Mouse (Mus musculus): Measurements from ENCODE around the gene Tshr. TPM values are rescaled to one million over a fixed set of nuclear protein-coding genes. Genes with fewer than 3 reads are reported as not detected.
"Not testable (repeated sequence)": the region's sequence is repeated elsewhere in the genome, so short reads cannot be mapped to it uniquely, and the experiment has no call there.

Gene Tshr
- total RNA-seq (2021) (10 to 100 TPM in 1 of 2 experiments, 1 to 10 TPM in 1; 9.2 to 11.2 TPM), polyA plus RNA-seq (2012; rRNA removed) (3.3 and 5.0 TPM in 2 replicates)
- long read RNA-seq, partial matches to known transcripts, result 0 of 4 reads
- long read RNA-seq, other reads (novel, unspliced or antisense), result 4 of 4 reads

DNA sequence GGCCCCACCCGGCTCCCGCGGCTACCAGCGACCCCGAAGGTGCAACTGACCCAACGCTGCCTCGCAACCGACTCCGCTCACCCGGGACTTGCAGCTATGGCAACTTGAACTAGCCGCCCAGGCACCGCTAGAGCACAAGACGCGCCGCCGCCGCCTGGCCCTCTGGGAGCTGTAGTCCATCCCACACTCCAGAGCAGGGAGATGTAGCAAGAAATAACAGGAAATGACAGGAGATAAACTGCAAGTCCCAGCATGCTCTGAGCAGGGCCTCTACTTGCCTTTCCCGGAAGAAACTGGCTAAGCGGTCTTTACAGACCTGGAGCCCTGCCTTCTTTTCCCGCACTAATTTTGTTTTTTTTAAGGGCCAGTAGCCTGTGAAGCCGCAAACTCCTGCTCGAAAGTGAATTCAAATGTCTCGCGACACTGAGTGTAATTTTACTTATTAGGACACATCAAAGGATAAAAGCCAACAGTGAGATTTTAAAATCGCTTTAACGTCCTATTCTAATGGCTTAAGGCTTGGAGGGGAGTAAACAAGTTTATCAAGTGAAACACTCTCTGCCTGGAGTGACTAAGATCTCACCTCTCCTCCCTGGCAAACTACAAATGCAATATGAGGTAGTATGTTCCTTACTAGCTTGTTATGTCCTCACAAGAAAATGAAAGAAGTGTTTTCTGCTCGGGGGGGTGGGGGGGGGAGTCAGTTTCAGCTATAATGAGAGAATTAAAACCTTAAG, at the start of gene Tshr, which contains the start of gene Cep128:
Gene Tshr, plus strand, starts transcription at position 283 of the 737 bp plus-strand sequence.
Gene Cep128, minus strand, starts transcription at position 129 of the 737 bp plus-strand sequence.
- DNase-seq, result peak; percentile 95

DNA sequence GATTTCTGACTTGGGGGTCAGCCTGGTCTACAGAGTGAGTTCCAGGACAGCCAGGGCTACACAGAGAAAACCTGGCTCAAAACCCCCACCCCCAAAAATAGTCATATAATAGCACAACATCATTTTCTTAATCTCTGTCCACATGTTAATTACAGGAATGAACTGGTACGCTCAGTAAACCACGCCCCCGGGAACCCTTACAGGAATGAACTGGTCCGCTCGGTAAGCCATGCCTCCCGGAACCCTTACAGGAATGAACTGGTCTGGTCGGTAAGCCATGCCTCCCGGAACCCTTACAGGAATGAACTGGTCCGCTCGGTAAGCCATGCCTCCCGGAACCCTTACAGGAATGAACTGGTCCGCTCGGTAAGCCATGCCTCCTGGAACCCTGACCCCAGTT, 45.7 kb upstream of the Tshr start:
- DNase-seq, result not testable (repeated sequence)

DNA sequence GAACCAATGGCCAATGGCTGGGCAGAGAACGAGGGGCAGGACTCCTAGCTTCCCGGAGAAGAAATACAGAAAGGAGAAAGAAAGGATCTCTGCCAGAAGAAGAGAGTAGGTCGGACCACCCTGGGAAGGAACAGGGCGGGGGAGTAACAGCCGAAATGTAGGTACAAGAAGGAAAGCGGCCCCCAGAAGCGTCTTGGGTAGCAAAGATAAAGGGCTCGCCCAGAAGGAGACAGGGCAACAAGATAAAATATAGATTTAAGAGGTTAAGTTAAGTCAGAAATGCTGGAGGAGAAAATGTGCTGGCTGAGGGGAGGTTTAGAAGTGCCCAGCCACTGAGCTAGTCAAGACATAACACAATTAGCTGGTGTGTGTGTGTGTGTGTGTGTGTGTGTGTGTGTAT, 30.6 kb upstream of the Tshr start:
- DNase-seq, result no peak

DNA sequence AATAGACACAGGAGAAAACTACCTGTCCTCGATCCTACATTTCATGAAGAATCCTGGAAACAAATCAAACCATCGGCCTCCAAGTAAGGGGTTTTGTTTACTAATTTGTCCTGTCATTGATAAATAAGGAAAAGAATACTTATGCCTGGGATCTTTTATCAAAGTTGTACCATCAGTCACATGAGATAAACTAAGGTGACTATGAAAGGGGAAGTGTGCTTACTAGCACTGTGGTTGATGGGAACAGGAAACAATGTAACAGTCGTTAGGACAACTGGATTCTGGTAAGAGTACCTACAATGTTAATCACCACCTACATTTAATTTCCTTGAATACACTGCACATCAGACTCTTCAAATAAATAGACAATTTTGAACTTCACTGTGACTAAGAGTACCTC, 15.2 kb upstream of the Tshr start:
- no peak for DNase-seq

DNA sequence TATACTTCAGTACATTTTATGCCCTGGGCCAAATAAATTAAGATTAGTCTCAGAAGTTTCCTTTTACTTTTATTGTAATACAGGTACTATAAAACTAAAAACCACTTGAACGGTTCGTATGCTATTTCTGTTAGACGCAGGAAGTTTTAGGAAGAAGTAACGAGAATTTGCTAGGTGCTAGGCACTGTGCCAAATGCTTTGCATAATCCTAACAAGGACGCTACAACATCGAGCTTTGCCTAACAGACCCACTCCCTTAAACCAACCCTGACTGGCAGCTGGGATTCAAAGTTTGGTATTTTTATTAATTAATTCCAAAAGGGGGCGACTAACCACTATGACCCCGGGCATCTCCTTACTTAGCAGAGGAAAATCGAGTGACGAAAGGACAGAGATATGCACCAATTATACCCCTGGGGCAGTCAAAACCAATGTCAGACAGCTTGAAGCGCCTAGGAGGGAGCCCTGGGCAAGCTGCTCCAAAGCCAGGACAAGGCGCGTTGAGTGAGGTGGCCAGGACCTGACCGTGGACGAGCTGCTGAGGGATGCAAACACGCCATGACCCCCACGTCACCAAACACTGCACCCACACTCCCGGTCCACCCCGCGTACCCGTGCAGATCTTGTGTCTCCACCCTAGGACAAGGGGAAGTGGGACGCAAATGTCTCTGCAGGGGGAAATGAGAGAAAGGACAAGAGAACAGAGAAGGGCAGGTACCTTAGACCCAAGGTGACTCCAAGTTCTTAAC, 673 bp upstream of the Tshr start:
- no peak for DNase-seq

DNA sequence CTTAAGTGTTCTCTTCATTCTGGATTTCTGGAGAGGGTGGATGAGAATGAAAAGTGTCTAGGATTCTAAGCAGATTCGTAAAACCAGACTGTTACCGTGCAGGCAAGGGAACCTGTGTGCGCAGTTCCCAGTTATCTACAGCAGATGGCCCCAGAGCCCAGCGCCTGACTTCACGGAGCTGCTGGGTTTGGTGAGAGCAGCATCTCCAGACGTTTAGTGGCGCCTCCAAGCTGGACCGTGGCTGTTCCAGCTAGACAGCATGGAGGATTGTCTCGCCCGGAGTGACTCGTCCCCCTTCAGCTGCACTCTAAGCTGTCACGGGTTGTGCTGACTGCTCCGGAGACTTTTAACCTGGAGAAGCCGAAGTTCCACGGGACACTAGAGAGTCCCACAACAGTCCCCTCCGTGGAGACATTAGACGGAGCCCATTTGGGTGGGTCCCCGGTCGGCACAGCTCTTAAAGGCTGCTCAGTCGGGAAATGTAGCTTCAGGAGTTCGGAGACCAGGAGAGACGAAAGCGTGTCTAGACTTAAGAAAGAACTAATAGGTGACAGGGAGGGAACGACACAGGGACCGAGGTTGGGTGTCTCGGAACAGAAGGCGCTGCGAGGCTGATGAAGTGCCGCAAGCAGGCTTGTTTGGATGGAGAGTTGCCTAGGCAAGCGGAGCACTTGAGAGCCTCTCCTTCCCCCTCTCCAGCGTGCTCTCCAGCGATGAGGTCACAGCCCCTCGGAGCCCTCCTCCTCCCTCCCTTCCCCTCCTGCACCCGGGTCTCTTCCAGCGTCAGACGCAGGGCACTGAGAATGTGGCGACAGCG, 16.1 kb downstream of the Tshr start:
- DNase-seq, result peak; percentile 71

DNA sequence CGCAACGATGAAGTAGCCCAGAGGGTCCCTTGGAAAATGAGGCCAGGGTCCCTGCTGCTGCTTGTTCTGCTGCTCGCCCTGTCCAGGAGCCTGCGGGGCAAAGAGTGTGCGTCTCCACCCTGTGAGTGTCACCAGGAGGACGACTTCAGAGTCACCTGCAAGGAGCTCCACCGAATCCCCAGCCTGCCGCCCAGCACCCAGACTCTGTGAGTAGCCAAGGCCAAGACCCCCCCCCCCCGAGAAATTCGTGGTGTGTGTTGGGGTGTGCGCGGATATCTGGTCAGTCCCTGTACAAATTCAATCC, 16.6 kb downstream of the Tshr start:
- DNase-seq, result no peak

DNA sequence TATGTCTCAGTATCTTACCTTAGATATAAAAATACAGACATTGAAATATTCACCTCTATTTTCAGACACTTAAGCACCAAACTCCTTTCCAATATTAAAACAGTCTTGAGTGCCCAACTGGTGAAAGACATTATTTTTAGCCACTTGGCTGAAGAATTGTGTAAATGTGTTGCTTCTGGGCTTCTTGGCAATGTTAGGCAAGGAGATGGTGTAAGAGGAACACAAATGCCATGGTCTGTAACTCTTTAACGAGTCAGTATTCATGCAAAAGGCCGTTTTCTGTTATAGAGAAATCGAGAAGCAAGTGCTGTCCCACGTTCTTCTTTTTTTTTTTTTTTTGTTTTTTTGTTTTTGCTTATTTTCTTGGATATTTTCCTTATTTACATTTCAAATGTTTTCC, 25.9 kb downstream of the Tshr start:
- DNase-seq, result no peak

DNA sequence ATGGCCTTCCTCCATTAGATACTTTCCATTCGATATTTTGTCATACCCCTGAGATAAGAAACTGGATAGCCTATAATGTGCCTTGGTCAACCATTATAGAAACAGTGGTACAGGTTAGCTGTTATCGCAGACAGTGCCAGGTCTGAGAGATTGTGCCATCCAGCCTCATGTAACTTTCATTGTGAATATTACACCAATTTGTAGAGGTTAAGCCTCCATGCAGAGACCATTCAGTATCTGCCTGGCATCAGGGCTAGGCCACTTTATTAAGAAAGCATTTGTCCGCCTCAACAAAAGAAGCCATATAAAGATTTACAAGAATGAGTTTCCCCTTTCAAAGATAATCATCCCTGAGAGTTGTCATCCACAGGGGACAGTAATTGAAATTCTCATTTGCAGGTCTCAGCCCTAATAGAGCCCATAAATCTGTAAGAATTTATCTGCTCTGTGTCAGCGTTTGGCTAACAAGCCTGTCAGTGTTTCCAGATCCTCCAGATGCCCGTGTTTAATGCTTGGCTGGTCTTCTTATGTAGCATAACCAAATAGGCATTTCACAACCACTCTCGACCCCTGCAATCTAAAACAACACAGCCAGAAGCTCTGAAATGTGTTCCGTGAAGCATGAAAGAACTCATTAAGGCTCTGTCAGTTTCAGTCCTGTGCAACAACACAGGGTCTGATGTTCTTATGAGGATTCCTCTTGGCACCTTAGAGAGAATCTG, 28.3 kb downstream of the Tshr start:
- DNase-seq, result no peak

DNA sequence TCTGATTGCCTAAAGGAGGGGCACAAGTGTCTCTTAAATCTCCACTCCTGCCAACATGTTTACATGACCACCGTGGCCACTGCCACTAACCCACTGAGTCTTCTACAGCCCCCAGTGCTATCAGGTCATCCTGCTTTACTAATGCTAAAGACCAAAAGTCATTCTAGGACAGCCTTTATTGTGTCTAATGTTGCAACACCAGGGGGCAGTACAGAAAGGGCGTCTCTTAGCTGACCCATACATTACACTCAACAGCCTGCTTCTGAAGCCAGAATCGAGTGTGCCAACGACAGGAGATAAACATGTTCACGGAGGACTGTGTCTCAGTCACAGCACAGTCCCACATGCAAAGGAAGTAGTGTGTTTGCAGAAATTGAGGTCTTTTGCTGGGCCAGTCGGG, 30.7 kb downstream of the Tshr start:
- DNase-seq, result no peak

DNA sequence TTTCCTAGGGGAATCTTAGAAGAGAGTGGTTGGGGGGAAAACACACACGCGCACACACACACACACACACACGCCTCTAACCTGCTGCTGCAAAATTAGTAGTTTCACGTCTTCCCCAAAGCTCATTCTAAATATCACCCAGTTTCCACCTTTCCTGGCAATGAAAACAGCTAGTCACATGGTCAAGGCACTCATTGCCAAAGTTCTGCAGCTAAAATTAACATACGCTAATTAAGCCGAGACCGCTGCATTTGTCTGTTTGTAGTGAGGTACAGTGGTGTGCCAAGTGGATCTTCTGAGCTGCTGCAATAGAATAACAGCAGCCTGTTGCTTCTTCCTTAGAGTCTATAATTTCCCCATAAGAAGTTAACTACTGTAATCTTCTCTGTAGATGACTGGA, 32.5 kb downstream of the Tshr start:
- no peak for DNase-seq

DNA sequence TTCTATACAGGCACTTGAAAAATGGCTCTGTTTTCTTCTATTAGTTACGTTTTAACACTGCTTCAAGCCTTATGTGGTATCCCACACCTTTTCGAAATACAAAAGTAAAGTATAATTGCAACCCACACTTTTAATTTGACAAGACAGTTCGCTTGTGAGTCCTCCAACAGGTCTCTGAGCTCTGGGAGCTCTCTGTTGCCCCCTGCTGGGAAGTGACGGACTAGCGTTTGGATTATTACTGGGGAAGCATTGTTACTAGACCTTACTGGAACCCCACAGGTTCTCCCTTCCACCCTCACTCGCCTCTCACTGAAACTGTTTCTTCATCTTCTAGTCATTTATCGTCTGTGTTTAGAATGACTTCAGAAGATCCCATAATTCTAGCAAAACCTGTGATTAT, 34.4 kb downstream of the Tshr start:
- DNase-seq, result peak; percentile 66

DNA sequence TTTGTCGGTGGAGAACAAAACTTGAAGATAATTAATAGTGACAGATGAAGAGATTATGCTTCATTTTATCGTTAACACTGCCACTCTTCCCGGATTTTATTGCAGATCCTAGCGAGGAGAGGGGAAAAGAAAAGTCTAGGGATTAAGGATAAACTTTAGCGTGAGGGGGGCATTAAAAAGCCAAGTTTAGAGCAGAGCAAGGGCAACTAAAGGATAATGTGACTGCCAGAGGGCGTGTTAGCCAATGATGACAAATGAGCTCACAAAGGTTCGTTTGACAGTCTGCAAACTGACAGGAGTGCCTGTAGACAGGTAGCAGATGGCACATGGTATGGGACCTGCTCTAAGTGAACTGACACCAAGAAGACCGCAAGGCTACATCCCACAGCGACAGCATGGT, 36.9 kb downstream of the Tshr start:
- no peak for DNase-seq

DNA sequence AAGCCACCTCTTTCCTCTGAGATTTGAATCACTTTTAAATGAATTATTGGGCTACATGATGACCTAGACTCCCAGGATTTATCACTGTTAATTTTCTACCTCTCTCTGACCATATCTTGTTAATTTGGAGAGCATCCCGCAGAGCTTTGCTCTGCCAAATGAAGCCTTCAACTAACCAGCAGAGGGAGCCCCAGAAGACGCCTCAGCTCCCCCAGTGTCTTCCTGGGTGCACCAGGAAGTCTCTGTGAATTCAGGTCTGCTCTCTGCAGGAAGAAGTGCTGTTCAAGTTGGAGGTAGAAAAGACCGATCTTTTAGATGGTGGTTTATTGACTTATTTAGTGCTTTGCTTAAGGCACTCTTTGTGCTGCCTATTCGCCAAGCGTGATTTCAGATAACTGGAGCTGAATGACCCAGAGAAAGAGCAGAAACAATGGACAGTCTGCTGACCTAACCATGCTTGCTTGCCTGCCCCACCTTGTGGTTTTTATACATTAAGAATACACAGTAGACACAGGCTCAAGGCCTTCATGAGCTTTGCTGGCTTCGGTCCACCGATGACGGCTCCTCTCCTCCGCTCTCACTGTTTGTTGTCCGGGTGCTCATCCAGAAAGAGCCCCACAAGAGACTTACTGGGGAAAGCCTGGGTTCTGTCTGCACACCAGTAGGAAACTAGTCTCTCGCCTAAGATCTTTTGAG, 38.9 kb downstream of the Tshr start:
- peak; percentile 21 for DNase-seq

DNA sequence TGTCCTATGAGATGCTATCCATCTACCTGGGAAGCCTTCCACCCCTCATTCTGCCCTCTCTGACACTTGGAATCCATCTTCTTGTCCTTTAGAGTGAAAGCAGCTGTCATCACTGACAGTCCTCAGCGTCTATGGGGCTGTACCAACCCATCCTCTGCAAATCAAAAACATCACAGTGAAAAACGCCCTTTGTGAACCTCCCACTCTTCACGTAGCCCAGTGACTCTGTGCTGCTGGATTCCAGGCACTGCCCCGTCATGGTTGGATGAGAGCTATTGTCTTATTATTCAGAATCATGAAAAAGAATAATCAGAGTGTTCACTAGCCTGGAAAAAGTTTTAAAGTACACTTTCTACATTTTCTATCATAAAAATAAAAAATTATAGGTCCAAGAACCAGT, 42.1 kb downstream of the Tshr start:
- DNase-seq, result no peak

DNA sequence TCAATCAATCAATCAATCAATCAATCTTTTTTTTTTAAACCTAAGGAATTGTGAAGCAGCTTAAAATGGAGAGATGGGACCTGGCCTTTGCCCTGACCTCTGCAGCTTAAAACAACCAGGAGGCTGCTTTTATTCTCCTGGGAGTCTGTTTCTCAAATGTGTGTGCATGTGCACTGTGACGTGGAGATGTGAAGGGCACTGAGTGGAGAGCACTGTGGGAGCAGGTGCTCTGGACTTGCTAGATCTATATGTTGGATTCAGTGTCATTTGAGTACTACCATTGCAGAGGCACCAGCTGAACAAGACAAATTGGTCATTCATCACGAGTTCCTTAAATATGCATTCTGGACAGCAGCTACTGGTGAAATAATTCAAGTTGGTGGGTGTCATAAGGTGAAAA, 42.8 kb downstream of the Tshr start:
- DNase-seq, result no peak

DNA sequence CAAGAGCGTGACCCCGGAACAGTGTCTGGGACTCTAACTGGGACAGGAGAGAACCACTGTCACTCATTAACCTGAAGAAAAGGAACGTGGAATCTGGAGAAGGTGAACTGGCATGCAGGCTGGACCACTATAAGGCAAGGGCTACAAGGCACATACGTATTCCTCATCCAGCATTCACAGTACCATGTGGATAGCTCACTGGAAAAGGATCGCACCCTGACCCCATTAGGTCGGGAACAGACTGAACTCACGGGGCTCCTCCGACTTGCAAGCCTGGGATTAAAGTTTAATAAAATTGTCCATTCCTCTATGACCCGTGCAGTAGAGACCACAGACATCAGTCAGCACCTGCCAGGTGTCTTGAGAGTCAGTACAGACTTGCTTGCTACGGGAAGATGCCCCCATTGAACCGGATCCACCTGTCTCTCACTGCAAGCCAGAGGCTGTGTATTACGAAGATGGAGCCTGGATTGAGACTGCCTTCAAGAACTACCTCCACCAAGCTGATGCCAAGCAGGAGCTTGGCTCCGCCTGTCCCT, 97.9 kb downstream of the Tshr start:
- no peak for DNase-seq

DNA sequence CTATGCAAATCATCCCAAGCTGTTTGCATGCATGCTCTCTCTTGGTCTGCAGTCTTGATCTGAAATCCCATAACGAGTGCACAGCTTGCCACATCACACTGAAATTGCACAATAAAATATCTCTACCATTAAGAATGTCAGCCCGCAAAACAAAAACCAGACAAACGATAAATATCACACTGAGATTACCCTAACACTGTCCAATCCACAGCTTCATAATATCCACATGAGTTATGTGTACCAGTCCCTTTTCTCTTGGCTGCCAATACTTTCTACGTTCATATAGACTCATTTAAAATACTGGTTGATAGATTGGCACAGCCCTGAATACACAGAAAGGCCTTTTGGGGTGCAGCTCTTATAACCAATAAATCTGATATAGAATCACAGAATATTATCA, 102.0 kb downstream of the Tshr start:
- no peak for DNase-seq

DNA sequence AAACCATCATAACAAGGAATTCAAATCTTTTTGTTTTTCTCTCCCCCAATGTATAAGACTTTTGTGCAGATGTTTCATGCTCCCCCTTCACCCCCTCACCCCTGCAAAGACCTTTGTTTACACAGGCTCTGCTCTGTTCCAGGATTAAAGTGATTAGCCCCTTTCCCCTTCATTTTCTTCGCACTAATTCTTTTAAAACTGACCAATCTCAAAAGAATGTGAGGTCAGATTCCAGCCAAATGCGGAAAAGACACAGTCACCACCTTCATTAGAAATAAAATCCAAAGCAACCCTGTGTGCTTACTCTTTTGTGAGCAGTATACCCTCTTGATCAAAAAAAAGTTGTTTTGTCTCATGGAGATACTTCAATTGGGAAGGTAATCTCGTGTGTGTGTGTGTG, 104.0 kb downstream of the Tshr start:
- no peak for DNase-seq

DNA sequence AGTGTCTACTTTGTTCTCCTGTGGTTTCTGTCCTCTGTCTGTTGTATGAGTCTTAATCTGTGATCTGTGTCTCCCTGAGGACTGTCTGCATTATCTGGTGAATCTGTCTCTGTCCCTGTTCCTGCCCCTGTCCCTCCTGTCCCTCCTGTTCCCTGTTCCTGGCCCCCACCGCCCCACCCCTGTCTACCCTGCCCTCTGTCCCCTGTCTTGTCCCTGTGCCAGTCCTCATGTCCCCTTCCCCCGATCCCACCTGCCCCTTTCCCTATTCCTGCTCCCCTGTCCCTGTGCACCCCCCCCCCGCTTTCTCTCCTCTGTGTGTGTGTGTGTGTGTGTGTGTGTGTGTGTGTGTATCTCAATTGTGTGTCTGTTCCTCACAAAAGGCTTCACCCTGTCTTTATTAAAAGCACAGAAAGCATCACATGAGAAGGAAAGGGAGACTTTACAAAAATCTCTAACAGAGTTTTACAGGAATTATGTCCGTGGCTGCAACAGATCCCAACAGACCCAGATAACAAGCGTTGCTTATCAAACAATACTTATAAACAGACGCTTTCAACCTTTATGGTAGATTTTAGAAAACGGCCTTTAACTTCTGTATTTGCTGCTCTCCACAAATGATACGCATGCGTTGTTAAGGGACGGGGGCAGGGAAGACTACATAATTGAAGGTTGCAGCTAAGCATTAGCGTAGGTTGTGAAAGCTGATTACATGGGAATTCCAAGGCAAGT, 111.3 kb downstream of the Tshr start:
- DNase-seq, result no peak

DNA sequence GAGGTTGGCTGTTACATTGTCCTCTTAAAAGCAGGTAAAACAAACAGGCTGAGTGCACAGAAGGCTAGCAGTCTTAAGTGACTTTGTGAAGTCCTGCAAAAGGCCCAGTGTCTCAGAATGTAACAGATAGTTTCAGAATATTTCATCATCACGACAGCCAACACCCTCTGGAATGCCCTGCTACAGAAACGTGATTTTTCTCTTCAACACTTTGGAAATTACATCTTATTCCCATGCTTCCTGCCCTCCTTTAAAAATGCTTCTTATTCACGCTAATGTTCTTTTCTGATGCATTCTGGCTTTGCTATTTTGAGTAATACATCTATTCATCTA, 111.8 kb downstream of the Tshr start:
- DNase-seq, result no peak

Measured in adrenal gland, adult 2 months (tissue).